In genomic region chr10:56062746-56063145, GRCm38 (mm10) we compare ENCODE assay signal across 21 mouse cellular contexts. TPM values are rescaled to one million over a fixed set of nuclear protein-coding genes. Genes with fewer than 3 reads are reported as not detected.
DNase-seq lines count a peak whose midpoint lies in the region; TF ChIP-seq lines count a peak whose summit lies in the region.
"Had no signal": no experiment of that assay in that cellular context is flagged by ENCODE, and none has a peak within 500 bp of the region (broad histone marks: within the 10 kb centered on the region; RNA-seq: fewer than 3 reads in every experiment).

No protein-coding gene starts in this region.

- H3K9me3 ChIP-seq in CH12.LX (replicated peaks; ENCODE audit: low read length) (no peaks in the 10 kb centered on the region), ES-E14 (ENCODE audit: control insufficient read depth, insufficient read depth, low read depth, low read length) (no peaks in the 10 kb centered on the region)
- H3K9me3 ChIP-seq: forebrain, embryonic 10.5 days; forebrain, embryonic 13.5 days; G1E; hindbrain, embryonic 12.5 days; hindbrain, embryonic 15.5 days had no signal

- no peak for TF ChIP-seq RAD21 in CH12.LX (IDR thresholded peaks at IDR 0.05; ENCODE audit: low read depth, low read length)

- no peak overlapping the region for H3K27ac ChIP-seq in CH12.LX (ENCODE audit: insufficient read depth, low read depth)
- H3K27ac ChIP-seq in ES-E14 (ENCODE audit: insufficient read depth, low read depth, low read length, poor library complexity, severe bottlenecking) = no peak overlapping the region
- H3K27ac ChIP-seq: forebrain, embryonic 10.5 days; forebrain, embryonic 13.5 days; hindbrain, embryonic 12.5 days; hindbrain, embryonic 15.5 days had no signal

- H3K4me1 ChIP-seq in CH12.LX (ENCODE audit: control insufficient read depth in 1 of 2, insufficient read depth in 2 of 2) (no peaks in the 10 kb centered on the region), ES-E14 (ENCODE audit: control insufficient read depth in 2 of 2, insufficient read depth in 2 of 2, low read length in 2 of 2, poor library complexity in 1 of 2) (no peaks in the 10 kb centered on the region)
- H3K4me1 ChIP-seq: hindbrain, embryonic 12.5 days had no signal

- H3K79me2 ChIP-seq in CH12.LX (replicated peaks; ENCODE audit: control insufficient read depth, extremely low read depth, insufficient read depth, poor library complexity, severe bottlenecking) = no peaks in the 10 kb centered on the region

- no peak for TF ChIP-seq POLR2A in CH12.LX (IDR thresholded peaks at IDR 0.05; ENCODE audit: low read depth, low read length)

- H3K4me3 ChIP-seq in CH12.LX (replicated peaks in 1 of 3; ENCODE audit: low read depth in 2 of 3, low read length in 2 of 3, poor library complexity in 1 of 3) = no peak overlapping the region
- no peak overlapping the region for H3K4me3 ChIP-seq in ES-E14 (ENCODE audit: insufficient read depth in 1 of 2, low read depth in 1 of 2, low read length in 2 of 2, poor library complexity in 1 of 2, severe bottlenecking in 1 of 2)
- H3K4me3 ChIP-seq: forebrain, embryonic 10.5 days; forebrain, embryonic 13.5 days; hindbrain, embryonic 12.5 days; hindbrain, embryonic 15.5 days had no signal

- no peak for TF ChIP-seq EP300 in CH12.LX (IDR thresholded peaks at IDR 0.05; ENCODE audit: low read length)

- H3K4me2 ChIP-seq in CH12.LX (ENCODE audit: insufficient read depth, low read depth, poor library complexity, severe bottlenecking) = no peak overlapping the region
- H3K4me2 ChIP-seq: forebrain, embryonic 13.5 days; heart, embryonic 11.5 days; hindbrain, embryonic 12.5 days; hindbrain, embryonic 15.5 days had no signal

- TF ChIP-seq CTCF in CH12.LX (conservative IDR thresholded peaks at IDR 0.05 in 1 of 2, IDR thresholded peaks at IDR 0.05 in 1 of 2; ENCODE audit: low read depth in 2 of 2, low read length in 2 of 2) = no peak

- peaks cover 2% of the 10 kb centered on the region in 2 experiments for H3K36me3 ChIP-seq in CH12.LX (replicated peaks in 1 of 2; ENCODE audit: control insufficient read depth in 1 of 2, insufficient read depth in 1 of 2, low read length in 1 of 2)
- no peaks in the 10 kb centered on the region for H3K36me3 ChIP-seq in ES-E14 (ENCODE audit: control insufficient read depth, insufficient read depth, low read length, poor library complexity, severe bottlenecking)
- H3K36me3 ChIP-seq: forebrain, embryonic 10.5 days; G1E; hindbrain, embryonic 12.5 days; hindbrain, embryonic 15.5 days had no signal

- in situ Hi-C loops in CH12.LX (cut with MboI; ENCODE audit: low pct_ligation_motif_present, low pct_unique_long_range_greater_than_20kb, low sequenced_read_pairs) (no loop called here), ES-E14 (cut with MboI; ENCODE audit: low sequenced_read_pairs in 2 of 2, unreplicated experiment in 2 of 2) (no loop called here)

- peak; percentile 17 to 44 for DNase-seq in frontal cortex, postnatal 36 days (ENCODE audit: low spot score in 2 of 2)
- no peak for DNase-seq in frontal cortex, postnatal 10 days (ENCODE audit: low spot score in 2 of 2)
- peak; percentile 22 to 31 for DNase-seq in left cerebral cortex, adult 9 months (ENCODE audit: low spot score in 2 of 2)
- no peak for DNase-seq in left cerebral cortex, postnatal 4 days
- DNase-seq in CH12.LX (ENCODE audit: extremely low read depth) = no peak
- no peak for DNase-seq in ES-E14 (ENCODE audit: low read depth, low spot score)
- no peak for DNase-seq in gastrocnemius, postnatal 10 days
- no peak for DNase-seq in MN1 (ENCODE audit: low spot score)
- DNase-seq: adrenal gland, adult 2 months; adrenal gland, postnatal 14 days; cerebellum, adult 18-20 months; cerebellum, adult 9-10 months; cerebellum, postnatal 14 days; gastrocnemius, postnatal 14 days; heart, adult 11 months had no signal

- intact Hi-C loops in left cerebral cortex, postnatal 4 days (cut with DNase I) = no loop called here

- no peak overlapping the region for H3K9ac ChIP-seq in CH12.LX (ENCODE audit: insufficient read depth, low read depth)
- H3K9ac ChIP-seq in ES-E14 (ENCODE audit: insufficient read depth, low read depth, low read length, poor library complexity, severe bottlenecking) = no peak overlapping the region
- H3K9ac ChIP-seq: forebrain, embryonic 13.5 days; hindbrain, embryonic 12.5 days; hindbrain, embryonic 15.5 days had no signal

- H3K27me3 ChIP-seq in CH12.LX (replicated peaks) = no peaks in the 10 kb centered on the region
- H3K27me3 ChIP-seq: forebrain, embryonic 13.5 days; hindbrain, embryonic 12.5 days; hindbrain, embryonic 15.5 days had no signal

- dilution Hi-C loops in CH12.LX (cut with MboI; ENCODE audit: extremely low pct_ligation_motif_present, extremely low pct_unique_long_range_greater_than_20kb, low sequenced_read_pairs) = no loop called here

TF ChIP-seq in CH12.LX, 34 proteins besides CTCF, POLR2A, EP300 and RAD21:
- no peak for TF ChIP-seq ZMIZ1 (IDR thresholded peaks at IDR 0.05; ENCODE audit: low read depth, low read length)
- no peak for TF ChIP-seq SMC3 (IDR thresholded peaks at IDR 0.05; ENCODE audit: low read depth, low read length)
- peak; percentile 80 for TF ChIP-seq MAFK (IDR thresholded peaks at IDR 0.05; ENCODE audit: insufficient replicate concordance, low read length)
- TF ChIP-seq USF2 (conservative IDR thresholded peaks at IDR 0.05; ENCODE audit: low read depth, low read length) = no peak
- TF ChIP-seq IRF4 (IDR thresholded peaks at IDR 0.05; ENCODE audit: low read depth, low read length) = no peak
TF ChIP-seq in CH12.LX: peak in this region for 1.

TF ChIP-seq in ES-E14, 5 proteins besides CTCF, POLR2A, EP300 and RAD21:
- peak; percentile 62; the same call in 1 of the 2 replicates for TF ChIP-seq MAFK (IDR thresholded peaks at IDR 0.05; ENCODE audit: insufficient read depth, low read depth, low read length)
- TF ChIP-seq ZC3H11A (IDR thresholded peaks at IDR 0.05; ENCODE audit: borderline replicate concordance, low read depth, low read length) = no peak
TF ChIP-seq in ES-E14: peak in this region for 1.

RNA-seq across cellular contexts. Expression of gene Msl3l2, which starts 44.0 kb away (rescaled TPM):
- 10 to 100 TPM; 12.2 to 14.9 TPM for total RNA-seq in left cerebral cortex, postnatal 4 days (2021)
- total RNA-seq in CH12.LX (2012; rRNA removed) = 0.59 and 0.72 TPM in 2 replicates
- total RNA-seq in CH12.LX (2014; rRNA removed) = 1.2 and 2.1 TPM in 2 replicates
- polyA plus RNA-seq in CH12.LX (2012; ENCODE audit: insufficient read length, low read depth) = 2.5 and 2.6 TPM in 2 replicates
- 2.6 and 3.3 TPM in 2 replicates for total RNA-seq in ES-E14 (2012; rRNA removed)
- total RNA-seq in gastrocnemius, postnatal 10 days (2021) = 1 to 10 TPM; 2.8 to 3.8 TPM
- total RNA-seq: G1E had no signal
- polyA plus RNA-seq: G1E had no signal

Comparison
In these comparisons a context has a peak if more than half of its experiments do, and no peak if none do; other contexts are left out.
1. DNase-seq: peak in frontal cortex, postnatal 36 days (2 of 2) and left cerebral cortex, adult 9 months (2 of 2); none in frontal cortex, postnatal 10 days (0 of 2), left cerebral cortex, postnatal 4 days (single experiment), CH12.LX (single experiment), ES-E14 (single experiment), gastrocnemius, postnatal 10 days (single experiment) and MN1 (single experiment).